Mouse (Mus musculus): ENCODE measurements around the gene Cflar. TPM values are rescaled to one million over a fixed set of nuclear protein-coding genes. Genes with fewer than 3 reads are reported as not detected.
"Not testable (repeated sequence)": the region's sequence is repeated elsewhere in the genome, so short reads cannot be mapped to it uniquely, and the experiment has no call there.

Cflar gene
- polyA plus RNA-seq, 1 experiment from 2014 or later, result 26.1 TPM

- not testable (repeated sequence) for ATAC-seq (replicated peaks; ENCODE audit: low FRiP score, low TSS enrichment, low read depth); H3K4me1 ChIP-seq (replicated peaks; ENCODE audit: control insufficient read depth, insufficient read depth, low read length); H3K4me3 ChIP-seq (ENCODE audit: low read depth, low read length); DNase-seq (ENCODE audit: low spot score); H3K9me3 ChIP-seq (ENCODE audit: control insufficient read depth, low read length); H3K9ac ChIP-seq (ENCODE audit: low read length); H3K27ac ChIP-seq (ENCODE audit: low read depth); H3K27me3 ChIP-seq (replicated peaks; ENCODE audit: control insufficient read depth, insufficient read depth, low read length); H3K4me2 ChIP-seq (ENCODE audit: low read length); H3K36me3 ChIP-seq (ENCODE audit: control insufficient read depth, insufficient read depth, low read length)
- 69% methylated on average over 4 of the region's 5 CpGs for WGBS
These were observed 10.6 kb upstream of the Cflar start for GRCm38 (mm10) chr1:58700580-58701162.

- H3K36me3 ChIP-seq (ENCODE audit: control insufficient read depth, insufficient read depth, low read length); DNase-seq (ENCODE audit: low spot score); H3K27me3 ChIP-seq (replicated peaks; ENCODE audit: control insufficient read depth, insufficient read depth, low read length); H3K4me2 ChIP-seq (ENCODE audit: low read length); ATAC-seq (replicated peaks; ENCODE audit: low FRiP score, low TSS enrichment, low read depth); H3K9me3 ChIP-seq (ENCODE audit: control insufficient read depth, low read length); H3K27ac ChIP-seq (ENCODE audit: low read depth); H3K4me3 ChIP-seq (ENCODE audit: low read depth, low read length); H3K4me1 ChIP-seq (replicated peaks; ENCODE audit: control insufficient read depth, insufficient read depth, low read length); H3K9ac ChIP-seq (ENCODE audit: low read length): not testable (repeated sequence)
- 90% methylated on average over 1 of the region's 1 CpGs for WGBS
These were observed 1.3 kb upstream of the Cflar start for GRCm38 (mm10) chr1:58710043-58710442.

- Histone ChIP-seq H3K4me2 (ENCODE audit: low read length) (peak overlapping the region; percentile 82), H3K27ac (ENCODE audit: low read depth) (peak overlapping the region; percentile 99), H3K27me3 (replicated peaks; ENCODE audit: control insufficient read depth, insufficient read depth, low read length) (no peaks in the 10 kb centered on the region), H3K9me3 (ENCODE audit: control insufficient read depth, low read length) (no peaks in the 10 kb centered on the region), H3K9ac (ENCODE audit: low read length) (peak overlapping the region; percentile 89), H3K36me3 (ENCODE audit: control insufficient read depth, insufficient read depth, low read length) (peaks cover 14% of the 10 kb centered on the region), H3K4me3 (ENCODE audit: low read depth, low read length) (peak overlapping the region; percentile 65), H3K4me1 (replicated peaks; ENCODE audit: control insufficient read depth, insufficient read depth, low read length) (peaks cover 4% of the 10 kb centered on the region)
- 44% methylated on average over 10 of the region's 10 CpGs for WGBS
- ATAC-seq (replicated peaks; ENCODE audit: low FRiP score, low TSS enrichment, low read depth) (no peak), DNase-seq (ENCODE audit: low spot score) (peak; percentile 70)
These were observed 470 bp upstream of the Cflar start for GRCm38 (mm10) chr1:58710711-58711364.

DNA sequence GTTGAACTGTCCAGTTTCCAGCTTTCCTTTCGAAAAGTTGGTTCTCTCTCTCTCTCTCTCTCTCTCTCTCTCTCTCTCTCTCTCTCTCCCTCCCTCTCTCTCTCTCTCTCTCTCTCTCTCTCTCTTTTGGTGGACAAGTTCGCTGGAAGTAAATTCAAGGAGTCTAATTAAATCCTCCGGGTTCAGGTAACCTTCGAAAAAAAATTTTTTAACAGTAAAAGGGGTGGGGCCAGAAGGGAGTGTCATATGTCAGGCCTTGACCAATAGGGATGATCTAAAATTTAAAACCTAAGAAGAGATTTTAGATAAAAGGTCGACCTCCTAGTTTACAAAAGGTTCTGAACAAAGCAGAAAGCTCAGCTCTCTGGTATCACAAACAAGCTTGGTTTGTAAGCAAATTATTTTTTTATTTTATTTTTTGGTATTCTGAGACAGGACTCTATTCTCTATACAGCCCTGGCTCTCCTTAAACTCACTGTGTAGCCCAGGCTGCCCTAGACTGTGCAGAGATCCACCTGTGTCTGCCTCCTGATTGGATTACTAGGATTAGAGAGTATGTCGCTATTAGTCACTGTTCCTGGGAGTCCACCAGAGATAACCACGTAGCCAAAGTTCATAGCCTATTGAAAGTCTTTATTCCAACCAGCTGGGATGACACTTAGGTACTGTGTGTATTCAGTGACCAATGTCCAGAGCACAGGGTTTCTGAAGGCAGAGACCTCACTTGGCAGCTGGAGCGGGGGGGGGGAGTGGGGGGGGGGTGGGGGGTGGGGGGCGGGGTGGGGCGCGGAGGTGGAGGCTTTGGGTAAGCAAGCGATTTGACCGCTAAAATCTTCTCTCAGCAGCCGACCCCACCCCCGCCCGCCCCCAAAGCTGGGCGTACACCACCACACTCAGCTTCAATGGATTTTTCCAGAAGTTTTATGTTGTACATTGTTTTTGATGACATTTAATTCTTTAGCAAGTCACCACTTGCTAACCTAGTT, 1.1 kb downstream of the Cflar start:
- H3K4me1 ChIP-seq (replicated peaks; ENCODE audit: control insufficient read depth, insufficient read depth, low read length), result peaks cover 9% of the 10 kb centered on the region
- no peaks in the 10 kb centered on the region for H3K27me3 ChIP-seq (replicated peaks; ENCODE audit: control insufficient read depth, insufficient read depth, low read length)
- 2% methylated on average over 17 of the region's 17 CpGs for WGBS
- H3K36me3 ChIP-seq (ENCODE audit: control insufficient read depth, insufficient read depth, low read length), result peaks cover 24% of the 10 kb centered on the region
- peak; percentile 82 for DNase-seq (ENCODE audit: low spot score)
- H3K27ac ChIP-seq (ENCODE audit: low read depth), result peak overlapping the region; percentile 99
- H3K4me3 ChIP-seq (ENCODE audit: low read depth, low read length), result peak overlapping the region; percentile 65
- no peaks in the 10 kb centered on the region for H3K9me3 ChIP-seq (ENCODE audit: control insufficient read depth, low read length)
- peak overlapping the region; percentile 82 for H3K4me2 ChIP-seq (ENCODE audit: low read length)
- ATAC-seq (replicated peaks; ENCODE audit: low FRiP score, low TSS enrichment, low read depth), result peak; percentile 83
- H3K9ac ChIP-seq (ENCODE audit: low read length), result peak overlapping the region; percentile 89

DNA sequence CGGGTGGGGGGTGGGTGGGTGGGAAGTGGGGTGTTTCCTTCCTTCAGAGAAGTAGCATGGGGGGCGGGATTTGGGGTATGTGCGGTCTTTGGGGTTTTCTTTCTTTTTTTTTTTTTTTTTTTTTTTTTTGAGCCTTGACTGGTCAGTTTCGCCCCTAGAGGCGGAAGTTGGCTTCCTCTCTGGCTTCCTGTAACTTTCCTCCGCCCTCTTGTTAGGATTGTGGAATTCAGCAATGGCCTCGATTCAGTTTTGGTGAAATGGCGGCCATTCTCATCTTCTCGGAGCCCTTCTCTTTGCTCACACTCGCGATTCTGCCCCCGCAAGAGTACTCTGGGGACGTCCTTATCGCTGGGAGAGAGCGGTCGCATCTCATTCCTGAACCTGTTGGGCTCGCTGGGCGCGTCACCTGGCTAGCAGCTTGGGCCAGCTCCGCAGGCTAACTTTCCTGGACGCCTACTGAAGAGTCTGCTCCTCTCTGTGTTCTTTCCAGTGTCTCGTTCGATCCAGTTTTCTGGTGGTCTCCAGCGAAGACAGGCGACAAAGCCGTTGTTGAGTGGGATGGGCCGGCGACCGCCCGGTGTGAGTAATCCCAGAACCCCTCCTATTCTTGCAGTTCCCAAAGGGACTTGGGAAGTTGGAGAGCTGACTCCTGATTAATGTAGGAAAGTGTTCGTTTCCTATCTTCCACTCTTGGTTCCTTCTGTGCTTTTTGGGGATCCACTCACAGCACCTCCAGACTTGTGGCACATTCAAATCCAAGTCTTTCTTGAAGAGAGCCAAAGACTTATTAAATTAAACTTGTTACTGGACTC, 2.0 kb downstream of the Cflar start:
- peak; percentile 84 for DNase-seq (ENCODE audit: low spot score)
- Histone ChIP-seq H3K27ac (ENCODE audit: low read depth) (peak overlapping the region; percentile 90), H3K36me3 (ENCODE audit: control insufficient read depth, insufficient read depth, low read length) (peaks cover 30% of the 10 kb centered on the region), H3K9ac (ENCODE audit: low read length) (peak overlapping the region; percentile 74), H3K4me2 (ENCODE audit: low read length) (peak overlapping the region; percentile 82), H3K4me1 (replicated peaks; ENCODE audit: control insufficient read depth, insufficient read depth, low read length) (peaks cover 9% of the 10 kb centered on the region), H3K27me3 (replicated peaks; ENCODE audit: control insufficient read depth, insufficient read depth, low read length) (no peaks in the 10 kb centered on the region), H3K9me3 (ENCODE audit: control insufficient read depth, low read length) (no peaks in the 10 kb centered on the region), H3K4me3 (ENCODE audit: low read depth, low read length) (peak overlapping the region; percentile 65)
- ATAC-seq (replicated peaks; ENCODE audit: low FRiP score, low TSS enrichment, low read depth), result peak; percentile 14; the same call in 1 of the 2 replicates
- WGBS, result 2% methylated on average over 31 of the region's 31 CpGs

- peaks cover 9% of the 10 kb centered on the region for H3K4me1 ChIP-seq (replicated peaks; ENCODE audit: control insufficient read depth, insufficient read depth, low read length)
- WGBS, result 36% methylated on average over 4 of the region's 4 CpGs
- peak overlapping the region; percentile 82 for H3K4me2 ChIP-seq (ENCODE audit: low read length)
- H3K9me3 ChIP-seq (ENCODE audit: control insufficient read depth, low read length), result no peaks in the 10 kb centered on the region
- DNase-seq (ENCODE audit: low spot score) (peak; percentile 58), ATAC-seq (replicated peaks; ENCODE audit: low FRiP score, low TSS enrichment, low read depth) (no peak)
- peaks cover 33% of the 10 kb centered on the region for H3K36me3 ChIP-seq (ENCODE audit: control insufficient read depth, insufficient read depth, low read length)
- H3K9ac ChIP-seq (ENCODE audit: low read length), result peak overlapping the region; percentile 74
- H3K27ac ChIP-seq (ENCODE audit: low read depth), result peak overlapping the region; percentile 90
- peak overlapping the region; percentile 65 for H3K4me3 ChIP-seq (ENCODE audit: low read depth, low read length)
- H3K27me3 ChIP-seq (replicated peaks; ENCODE audit: control insufficient read depth, insufficient read depth, low read length), result no peaks in the 10 kb centered on the region
These were observed 2.6 kb downstream of the Cflar start for GRCm38 (mm10) chr1:58713893-58714231.

DNA sequence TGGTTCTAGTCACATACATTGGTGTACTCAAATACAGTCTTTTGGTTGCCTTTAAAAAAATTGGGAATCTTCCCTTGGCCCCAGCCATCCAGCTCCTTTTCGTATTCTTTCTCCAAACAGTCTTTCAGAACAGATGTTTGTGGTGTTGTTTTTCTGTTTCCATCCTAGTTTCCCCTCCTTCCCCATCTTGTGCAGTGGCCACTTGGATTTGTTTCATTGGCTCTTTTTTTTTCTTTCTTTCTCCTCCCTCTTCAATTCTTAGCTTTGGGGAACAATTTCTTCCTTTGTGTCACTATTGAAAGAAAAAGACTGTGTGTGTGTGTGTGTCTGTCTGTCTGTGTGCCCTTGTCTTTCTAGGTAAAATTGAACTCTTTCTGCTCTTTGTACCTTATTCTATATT, 3.1 kb downstream of the Cflar start:
- H3K4me1 ChIP-seq (replicated peaks; ENCODE audit: control insufficient read depth, insufficient read depth, low read length), result peaks cover 9% of the 10 kb centered on the region
- no peak for DNase-seq (ENCODE audit: low spot score)
- H3K4me2 ChIP-seq (ENCODE audit: low read length), result peak overlapping the region; percentile 82
- H3K4me3 ChIP-seq (ENCODE audit: low read depth, low read length), result peak overlapping the region; percentile 65
- H3K36me3 ChIP-seq (ENCODE audit: control insufficient read depth, insufficient read depth, low read length), result peaks cover 38% of the 10 kb centered on the region
- WGBS, result 69% methylated on average over 1 of the region's 1 CpGs
- H3K27ac ChIP-seq (ENCODE audit: low read depth), result peak overlapping the region; percentile 90; the same call in 1 of the 2 replicates
- H3K9me3 ChIP-seq (ENCODE audit: control insufficient read depth, low read length), result no peaks in the 10 kb centered on the region
- ATAC-seq (replicated peaks; ENCODE audit: low FRiP score, low TSS enrichment, low read depth), result no peak
- H3K9ac ChIP-seq (ENCODE audit: low read length), result peak overlapping the region; percentile 74
- no peaks in the 10 kb centered on the region for H3K27me3 ChIP-seq (replicated peaks; ENCODE audit: control insufficient read depth, insufficient read depth, low read length)

GRCm38 (mm10) chr1:58715536-58715935, 4.2 kb downstream of the Cflar start:
- ATAC-seq (replicated peaks; ENCODE audit: low FRiP score, low TSS enrichment, low read depth), result no peak
- Histone ChIP-seq H3K27ac (ENCODE audit: low read depth) (no peak overlapping the region), H3K27me3 (replicated peaks; ENCODE audit: control insufficient read depth, insufficient read depth, low read length) (no peaks in the 10 kb centered on the region), H3K4me3 (ENCODE audit: low read depth, low read length) (no peak overlapping the region), H3K36me3 (ENCODE audit: control insufficient read depth, insufficient read depth, low read length) (peaks cover 47% of the 10 kb centered on the region), H3K9me3 (ENCODE audit: control insufficient read depth, low read length) (no peaks in the 10 kb centered on the region), H3K9ac (ENCODE audit: low read length) (no peak overlapping the region), H3K4me1 (replicated peaks; ENCODE audit: control insufficient read depth, insufficient read depth, low read length) (peaks cover 13% of the 10 kb centered on the region), H3K4me2 (ENCODE audit: low read length) (no peak overlapping the region)
- no peak for DNase-seq (ENCODE audit: low spot score)
